Mouse (Mus musculus) small intestine, adult 10 weeks (tissue): Measurements from ENCODE around the gene Btbd35f14. TPM values are rescaled to one million over a fixed set of nuclear protein-coding genes. Genes with fewer than 3 reads are reported as not detected.

Experiments
- polyA plus RNA-seq: library from polyadenylated mRNA; stranded (reverse); fragments of 350-450 nt; fragmentation: Illumina TruSeq; extraction: RNeasy Lipid Tissue Mini Kit (QIAGEN cat#74804); gene quantifications from one replicate; pipeline ENCODE4 v1.2.3, GENCODE M21; 2014; ENCODE audit warnings: low replicate concordance

Btbd35f14 gene
- not detected for polyA plus RNA-seq

DNA sequence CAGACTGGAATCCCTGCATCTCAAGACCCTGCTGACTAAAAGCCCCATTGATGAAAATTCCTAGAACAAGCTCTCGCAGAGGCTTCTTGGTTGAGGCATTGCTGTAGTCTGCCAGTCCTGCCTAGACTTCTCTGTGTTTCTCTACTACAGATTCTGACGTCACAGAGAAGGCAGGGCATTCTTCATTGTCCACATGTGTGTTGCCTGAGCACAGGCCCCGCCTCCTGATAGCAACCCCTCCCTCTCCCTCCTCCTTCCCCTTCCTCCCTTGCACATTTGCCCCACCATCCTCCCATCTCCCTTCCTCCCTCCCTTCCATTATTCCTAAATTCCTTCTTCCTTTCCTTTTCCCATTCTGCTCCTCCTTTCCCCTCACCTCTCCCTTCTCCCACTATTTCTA lies at the start of gene Btbd35f14:
Btbd35f14 (minus strand) TSS at position 101 of the 400 bp plus-strand sequence.

DNA sequence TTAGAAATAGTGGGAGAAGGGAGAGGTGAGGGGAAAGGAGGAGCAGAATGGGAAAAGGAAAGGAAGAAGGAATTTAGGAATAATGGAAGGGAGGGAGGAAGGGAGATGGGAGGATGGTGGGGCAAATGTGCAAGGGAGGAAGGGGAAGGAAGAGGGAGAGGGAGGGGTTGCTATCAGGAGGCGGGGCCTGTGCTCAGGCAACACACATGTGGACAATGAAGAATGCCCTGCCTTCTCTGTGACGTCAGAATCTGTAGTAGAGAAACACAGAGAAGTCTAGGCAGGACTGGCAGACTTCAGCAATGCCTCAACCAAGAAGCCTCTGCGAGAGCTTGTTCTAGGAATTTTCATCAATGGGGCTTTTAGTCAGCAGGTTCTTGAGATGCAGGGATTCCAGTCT lies 45.3 kb downstream of the Btbd35f14 start, which contains the start of gene Btbd35f13:
Btbd35f13 (plus strand) TSS at position 301 of the 400 bp plus-strand sequence.

Other genes with a start within 250 kb of the Btbd35f14 start
- not detected for gene Btbd35f15, start 125.0 kb downstream of the Btbd35f14 start, polyA plus RNA-seq
- gene Btbd35f13, start 45.2 kb downstream of the Btbd35f14 start, polyA plus RNA-seq: not detected